Mouse (Mus musculus) liver, embryonic 15.5 days (tissue): ENCODE data around the gene Syne2. TPM values are rescaled to one million over a fixed set of nuclear protein-coding genes. Genes with fewer than 3 reads are reported as not detected.
"Not testable (repeated sequence)": the region's sequence is repeated elsewhere in the genome, so short reads cannot be mapped to it uniquely, and the experiment has no call there.

Experiments used
- ATAC-seq: fragments of 200-750 bp; cut with Nextera tagmentation; 2 replicates; pipeline ENCODE4 v1.8.0; 2017; ENCODE audit warnings: moderate number of reproducible peaks, mild to moderate bottlenecking, moderate library complexity; ENCODE audit not compliant: insufficient read depth
- H3K27ac ChIP-seq: fragments of 300-500 bp; sonication (generic); replicated peaks from 2 replicates; pipeline ENCODE4 v1.5.1; 2015; ENCODE audit warnings: mild to moderate bottlenecking, inconsistent platforms
- H3K27me3 ChIP-seq: fragments of 300-500 bp; sonication (generic); 2 replicates; pipeline ENCODE4 v1.6.1; 2015; ENCODE audit warnings: mild to moderate bottlenecking, inconsistent platforms
- H3K36me3 ChIP-seq: fragments of 300-500 bp; sonication (generic); replicated peaks from 2 replicates; pipeline ENCODE4 v1.6.1; 2015; ENCODE audit warnings: moderate library complexity, mild to moderate bottlenecking, inconsistent platforms
- H3K4me1 ChIP-seq: fragments of 300-500 bp; sonication (generic); replicated peaks from 2 replicates; pipeline ENCODE4 v1.6.1; 2015; ENCODE audit warnings: inconsistent platforms
- H3K4me2 ChIP-seq: fragments of 300-500 bp; sonication (generic); 2 replicates; pipeline ENCODE4 v1.6.1; 2015; ENCODE audit warnings: moderate library complexity, mild to moderate bottlenecking, inconsistent platforms
- H3K4me3 ChIP-seq: fragments of 300-500 bp; sonication (generic); replicated peaks from 2 replicates; pipeline ENCODE4 v1.5.1; 2015; ENCODE audit warnings: mild to moderate bottlenecking, inconsistent platforms
- H3K9ac ChIP-seq: fragments of 300-500 bp; sonication (generic); 2 replicates; pipeline ENCODE4 v1.6.1; 2015; ENCODE audit warnings: moderate library complexity, mild to moderate bottlenecking, inconsistent platforms
- H3K9me3 ChIP-seq: fragments of 300-500 bp; sonication (generic); replicated peaks from 2 replicates; pipeline ENCODE4 v1.6.1; 2016; ENCODE audit warnings: inconsistent platforms
- WGBS: fragments of 180-500 bp; shearing (Covaris S2); methylation state at CpG from one replicate; pipeline ENCODE4 v1.1.7; 2015; ENCODE audit warnings: mixed read lengths; ENCODE audit not compliant: insufficient replicate concordance; 5-methylcytosine and 5-hydroxymethylcytosine counted together
- polyA plus RNA-seq: library from polyadenylated mRNA; unstranded; fragments of >200 nt; fragmentation: Nextera tagmentation; extraction: Ambion mirVana; gene quantifications from 2 replicates; pipeline ENCODE4 v1.2.1, GENCODE M21; 2015

The Syne2 gene
- polyA plus RNA-seq, 1 experiment from 2014 or later = 5.1 TPM

DNA sequence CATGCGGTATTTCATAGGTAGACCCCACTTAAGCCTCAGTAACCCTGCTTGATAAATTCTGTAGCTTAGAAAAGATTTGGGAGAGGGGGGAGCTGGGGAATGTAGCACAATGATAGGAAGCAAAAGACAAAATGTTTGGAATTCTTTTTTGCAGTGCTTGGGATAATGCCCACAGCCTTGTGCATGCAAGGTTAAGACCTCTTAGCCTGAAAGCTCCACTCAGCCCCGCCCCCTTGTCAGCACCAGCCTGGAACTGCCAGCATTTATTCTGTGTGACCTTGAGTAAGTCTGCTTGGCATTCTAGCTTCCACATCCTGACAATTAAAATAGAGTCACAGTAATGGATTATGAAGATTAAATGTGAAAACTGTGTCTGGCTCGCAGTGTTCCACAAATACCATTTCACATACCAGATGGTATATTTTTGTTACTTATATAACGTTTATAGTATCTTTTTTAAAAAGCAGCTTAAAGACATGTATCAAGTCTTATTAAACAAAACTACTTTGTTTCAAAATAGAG is 299.8 kb downstream of the Syne2 start:
- no peak for ATAC-seq
- no peak overlapping the region for H3K4me2 ChIP-seq
- no peak overlapping the region for H3K4me3 ChIP-seq
- no peak overlapping the region for H3K27ac ChIP-seq
- no peaks in the 10 kb centered on the region for H3K27me3 ChIP-seq
- H3K4me1 ChIP-seq = no peaks in the 10 kb centered on the region
- H3K9ac ChIP-seq = no peak overlapping the region
- H3K9me3 ChIP-seq = no peaks in the 10 kb centered on the region
- H3K36me3 ChIP-seq = no peaks in the 10 kb centered on the region
- 49% methylated on average over 4 of the region's 4 CpGs for WGBS

DNA sequence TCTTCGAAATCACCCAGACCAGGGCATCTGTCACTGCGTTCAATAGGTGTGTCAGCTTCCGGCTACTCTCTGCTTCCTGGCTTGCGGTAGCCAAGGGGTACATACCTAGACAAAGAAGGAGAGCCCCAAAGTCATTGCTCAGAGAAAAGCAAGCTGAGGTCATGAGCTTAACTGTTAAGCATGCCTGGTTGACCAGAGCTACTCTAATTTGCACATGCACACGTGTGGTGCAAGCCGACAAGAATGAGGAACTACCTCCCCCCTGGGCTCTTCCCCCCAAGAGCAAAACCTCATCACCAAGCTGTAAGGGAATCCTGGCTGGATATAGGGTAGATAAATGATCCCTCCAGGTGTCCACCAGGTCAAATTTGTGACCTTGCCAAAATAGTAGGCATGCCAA is 305.3 kb downstream of the Syne2 start:
- H3K27me3 ChIP-seq = no peaks in the 10 kb centered on the region
- no peak overlapping the region for H3K4me2 ChIP-seq
- WGBS = 58% methylated on average over 6 of the region's 6 CpGs
- H3K27ac ChIP-seq = no peak overlapping the region
- no peaks in the 10 kb centered on the region for H3K9me3 ChIP-seq
- no peaks in the 10 kb centered on the region for H3K36me3 ChIP-seq
- no peak overlapping the region for H3K9ac ChIP-seq
- no peak for ATAC-seq
- H3K4me1 ChIP-seq = no peaks in the 10 kb centered on the region
- H3K4me3 ChIP-seq = no peak overlapping the region

DNA sequence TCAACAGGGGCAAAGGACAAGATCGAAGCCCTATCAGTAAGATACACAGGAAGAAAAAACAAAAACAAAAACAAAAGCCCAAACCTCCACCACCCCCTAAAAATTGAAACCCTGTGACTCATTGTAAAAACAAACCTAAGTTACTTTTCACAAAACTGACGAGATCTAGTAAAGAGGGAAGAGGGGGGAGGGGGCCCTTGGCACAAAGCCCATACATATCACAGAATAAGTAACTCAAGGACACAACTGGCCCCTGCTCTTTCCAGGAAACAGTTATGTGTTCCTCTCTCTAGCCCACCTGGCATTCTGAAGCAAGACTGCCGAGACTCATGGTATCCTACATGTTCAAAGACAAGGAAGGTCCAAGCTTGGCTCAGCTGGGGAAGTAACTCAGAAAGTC is 310.4 kb downstream of the Syne2 start:
- no peak overlapping the region for H3K9ac ChIP-seq
- ATAC-seq = no peak
- H3K4me1 ChIP-seq = no peaks in the 10 kb centered on the region
- H3K9me3 ChIP-seq = no peaks in the 10 kb centered on the region
- no peak overlapping the region for H3K4me3 ChIP-seq
- 51% methylated on average over 3 of the region's 3 CpGs for WGBS
- no peaks in the 10 kb centered on the region for H3K27me3 ChIP-seq
- H3K36me3 ChIP-seq = no peaks in the 10 kb centered on the region
- H3K27ac ChIP-seq = no peak overlapping the region
- H3K4me2 ChIP-seq = no peak overlapping the region

DNA sequence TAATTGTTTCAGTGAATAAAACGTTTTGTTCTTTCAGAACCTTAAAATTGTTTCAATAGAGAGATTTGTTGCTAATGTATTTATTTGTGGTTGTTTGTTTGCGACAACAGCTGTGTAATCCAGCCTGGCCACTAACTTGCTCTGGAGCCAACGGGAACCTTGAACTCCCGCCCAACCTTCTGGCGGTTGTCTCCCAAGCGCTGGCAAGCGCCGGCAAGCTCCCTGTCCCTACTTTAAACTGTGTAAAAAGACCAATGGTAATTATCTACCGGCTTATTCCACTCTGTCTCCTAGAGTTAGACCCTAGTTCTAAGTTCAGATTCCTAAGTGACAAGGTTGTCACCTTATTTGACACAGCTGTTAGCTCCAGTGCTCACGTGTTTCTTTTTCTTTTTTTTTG is 310.9 kb downstream of the Syne2 start:
- Histone ChIP-seq H3K4me2 (no peak overlapping the region), H3K9me3 (no peaks in the 10 kb centered on the region), H3K27me3 (no peaks in the 10 kb centered on the region), H3K9ac (no peak overlapping the region), H3K27ac (no peak overlapping the region), H3K4me3 (no peak overlapping the region), H3K4me1 (no peaks in the 10 kb centered on the region), H3K36me3 (no peaks in the 10 kb centered on the region)
- ATAC-seq = no peak
- 71% methylated on average over 10 of the region's 10 CpGs for WGBS

DNA sequence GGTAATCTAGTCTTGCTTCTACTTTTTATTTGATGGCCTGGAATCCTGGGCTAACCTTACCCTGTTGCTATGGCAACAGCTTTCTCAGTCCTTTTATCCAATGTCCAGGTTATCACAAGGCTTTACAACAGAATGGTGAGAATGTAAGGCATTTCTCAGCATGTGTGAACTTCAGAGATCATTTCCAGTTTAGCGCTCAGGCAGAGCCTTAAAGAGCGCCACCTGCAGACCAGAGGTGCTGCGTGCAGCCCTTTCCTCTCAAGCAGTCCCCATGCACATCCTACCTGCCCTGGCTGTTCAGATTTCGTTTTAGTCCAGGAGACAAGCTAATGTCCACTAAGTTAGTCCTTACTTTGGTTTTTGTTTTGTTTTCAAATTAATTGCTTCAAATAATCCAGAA is 312.3 kb downstream of the Syne2 start:
- Histone ChIP-seq H3K36me3 (no peaks in the 10 kb centered on the region), H3K27ac (no peak overlapping the region), H3K27me3 (no peaks in the 10 kb centered on the region), H3K4me3 (no peak overlapping the region), H3K9ac (no peak overlapping the region), H3K9me3 (no peaks in the 10 kb centered on the region), H3K4me2 (no peak overlapping the region), H3K4me1 (no peaks in the 10 kb centered on the region)
- no peak for ATAC-seq
- WGBS = 16% methylated on average over 4 of the region's 4 CpGs

DNA sequence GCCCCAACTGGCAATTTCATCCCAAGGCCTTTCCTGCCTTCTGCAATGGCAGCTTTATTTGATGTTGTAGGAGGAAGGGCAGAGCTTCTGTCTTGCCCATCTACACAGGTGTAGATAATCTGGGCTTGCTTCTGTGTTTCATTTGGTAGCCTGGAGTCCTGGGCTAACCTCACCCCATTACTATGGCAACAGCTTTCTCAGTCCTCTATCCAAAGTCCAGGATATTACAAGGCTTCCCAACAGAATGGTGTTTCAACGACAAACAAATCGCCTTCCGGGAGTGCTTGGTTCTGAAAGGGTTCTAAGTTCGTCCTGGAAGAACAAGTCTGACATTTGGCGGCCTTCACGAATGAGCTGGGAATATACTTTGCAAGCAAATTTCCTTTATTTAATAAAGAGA is 313.0 kb downstream of the Syne2 start:
- Histone ChIP-seq H3K36me3 (no peaks in the 10 kb centered on the region), H3K27me3 (no peaks in the 10 kb centered on the region), H3K9ac (no peak overlapping the region), H3K4me3 (no peak overlapping the region), H3K4me2 (no peak overlapping the region), H3K27ac (no peak overlapping the region), H3K9me3 (no peaks in the 10 kb centered on the region), H3K4me1 (no peaks in the 10 kb centered on the region)
- 70% methylated on average over 6 of the region's 6 CpGs for WGBS
- no peak for ATAC-seq

DNA sequence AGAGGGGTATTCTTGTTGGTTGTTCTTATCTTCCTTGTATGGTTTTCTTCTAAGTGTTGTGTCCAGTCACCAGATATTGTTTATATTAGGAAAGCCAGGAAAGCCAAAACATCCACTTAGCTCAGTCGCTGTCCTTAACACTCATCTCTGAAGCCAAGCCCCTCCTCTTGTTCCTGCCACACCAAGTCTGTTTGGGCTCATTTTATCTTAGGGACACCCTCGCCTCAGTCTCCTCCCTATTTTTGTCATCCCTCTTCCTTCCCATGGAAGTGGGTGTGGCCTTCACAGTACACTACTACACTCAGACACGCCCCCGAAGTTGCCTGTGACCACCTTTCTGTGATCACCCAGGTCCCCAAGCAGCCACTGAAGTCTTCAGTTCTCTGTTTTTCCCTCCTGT is 314.7 kb downstream of the Syne2 start:
- no peaks in the 10 kb centered on the region for H3K4me1 ChIP-seq
- H3K4me3 ChIP-seq = no peak overlapping the region
- ATAC-seq = no peak
- H3K9me3 ChIP-seq = no peaks in the 10 kb centered on the region
- WGBS = 57% methylated on average over 4 of the region's 4 CpGs
- H3K36me3 ChIP-seq = no peaks in the 10 kb centered on the region
- no peak overlapping the region for H3K4me2 ChIP-seq
- no peak overlapping the region for H3K27ac ChIP-seq
- H3K9ac ChIP-seq = no peak overlapping the region
- H3K27me3 ChIP-seq = no peaks in the 10 kb centered on the region

DNA sequence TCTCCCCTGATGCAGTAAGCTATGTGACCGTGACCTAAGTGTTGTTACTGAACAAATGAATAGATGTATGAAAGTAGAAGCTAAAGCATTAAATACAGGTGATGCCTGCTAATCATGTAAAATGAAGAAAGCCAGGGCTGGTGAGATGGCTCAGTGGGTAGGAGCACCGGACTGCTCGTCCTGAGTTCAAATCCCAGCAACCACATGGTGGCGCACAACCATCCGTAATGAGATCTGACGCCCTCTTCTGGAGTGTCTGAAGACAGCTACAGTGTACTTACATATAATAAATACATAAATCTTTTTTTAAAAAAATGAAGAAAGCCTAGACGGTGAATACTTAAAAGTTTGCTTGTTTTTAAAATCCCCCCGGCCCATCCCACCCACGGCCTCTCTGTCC is 315.1 kb downstream of the Syne2 start:
- ATAC-seq, H3K9ac ChIP-seq, H3K27ac ChIP-seq, H3K36me3 ChIP-seq, H3K4me3 ChIP-seq, H3K27me3 ChIP-seq, H3K9me3 ChIP-seq, H3K4me1 ChIP-seq, H3K4me2 ChIP-seq: not testable (repeated sequence)
- WGBS = 66% methylated on average over 9 of the region's 9 CpGs

DNA sequence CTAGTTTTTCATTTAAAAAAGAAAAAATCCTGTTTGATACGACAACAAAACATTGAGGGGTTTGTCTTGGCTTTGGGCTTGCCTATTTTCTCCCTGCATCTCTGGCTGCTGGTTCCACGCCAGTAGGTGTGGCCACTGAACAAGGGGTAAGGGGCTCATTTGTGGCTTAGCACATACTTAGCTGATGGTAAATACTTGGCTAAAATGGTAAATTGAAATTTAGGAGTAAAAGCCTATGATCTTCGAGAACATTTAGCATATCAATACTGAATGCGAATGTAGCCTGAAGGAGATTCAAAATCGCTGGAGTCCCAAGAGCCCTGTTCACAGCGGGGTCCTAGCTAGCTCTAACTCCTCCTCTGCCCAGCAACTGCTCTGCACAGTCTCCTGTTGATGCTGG is 318.8 kb downstream of the Syne2 start:
- Histone ChIP-seq H3K27ac (no peak overlapping the region), H3K27me3 (no peaks in the 10 kb centered on the region), H3K36me3 (no peaks in the 10 kb centered on the region), H3K9me3 (no peaks in the 10 kb centered on the region), H3K4me3 (no peak overlapping the region), H3K4me2 (no peak overlapping the region), H3K9ac (no peak overlapping the region), H3K4me1 (no peaks in the 10 kb centered on the region)
- no peak for ATAC-seq
- WGBS = 42% methylated on average over 6 of the region's 6 CpGs

DNA sequence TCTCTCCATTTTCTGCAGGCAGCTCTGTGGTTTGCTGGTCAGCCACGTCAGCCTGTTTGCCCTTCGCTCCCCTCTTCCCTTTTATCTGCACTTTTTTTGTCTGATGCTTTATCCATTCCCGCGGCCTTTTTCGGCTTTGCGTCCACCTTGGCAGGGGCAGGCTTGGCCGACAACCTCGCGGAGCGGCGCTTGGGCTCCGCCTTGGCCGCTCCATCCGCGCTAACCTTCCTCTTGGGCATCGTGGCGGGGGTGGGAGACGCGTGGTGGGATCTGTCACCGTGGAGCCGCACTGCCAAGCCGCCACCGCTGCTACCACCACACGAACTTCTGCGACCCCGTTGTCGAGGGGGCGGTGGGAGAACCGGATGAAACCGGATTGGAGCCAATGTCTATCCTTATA is 334.5 kb downstream of the Syne2 start:
- H3K4me3 ChIP-seq = peak overlapping the region; percentile 20; the same call in 1 of the 2 replicates
- not testable (repeated sequence) for ATAC-seq, H3K9me3 ChIP-seq, H3K36me3 ChIP-seq, H3K9ac ChIP-seq, H3K4me1 ChIP-seq, H3K27ac ChIP-seq
- H3K4me2 ChIP-seq = peak overlapping the region; percentile 39; the same call in 1 of the 2 replicates
- WGBS = 13% methylated on average over 30 of the region's 30 CpGs
- H3K27me3 ChIP-seq = peaks cover 18% of the 10 kb centered on the region
